ENCODE assay signal across 8 mouse cellular contexts in the genomic region with DNA sequence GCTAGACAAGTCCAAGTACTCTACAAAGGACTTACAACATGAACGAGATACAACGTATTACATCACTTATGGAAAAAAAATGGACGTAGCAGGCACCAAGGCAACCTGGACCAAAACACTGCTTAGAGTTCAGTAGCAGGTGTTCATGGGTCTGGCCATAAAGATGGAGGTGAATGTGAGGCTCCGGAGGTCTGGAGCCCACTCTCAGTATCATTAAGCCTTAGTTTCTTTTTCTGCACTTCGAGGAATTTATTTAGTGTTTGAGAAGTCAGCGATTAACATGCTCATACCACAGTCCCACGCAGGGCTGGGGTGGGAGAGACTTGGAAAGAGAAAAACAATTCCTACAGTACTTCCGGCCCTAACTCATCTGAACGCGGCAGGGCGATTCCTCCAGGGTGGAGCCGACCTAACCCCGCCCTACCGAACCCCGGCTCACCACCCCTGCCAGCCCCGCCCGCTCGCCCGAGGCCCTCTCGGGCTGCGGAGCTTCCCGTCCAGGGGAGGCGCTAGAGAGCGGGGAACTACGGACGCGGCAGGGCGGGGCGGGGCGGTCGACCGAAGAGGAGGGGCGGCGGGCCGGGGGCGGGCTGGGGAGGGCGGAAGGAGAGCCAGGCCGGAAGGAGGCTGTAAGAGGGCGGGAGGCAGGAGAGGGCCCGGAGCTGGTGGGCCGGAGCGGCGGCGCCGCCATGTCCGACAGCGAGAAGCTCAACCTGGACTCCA. TPM values are rescaled to one million over a fixed set of nuclear protein-coding genes. Genes with fewer than 3 reads are reported as not detected.
DNase-seq lines count a peak whose midpoint lies in the region; ATAC-seq and TF ChIP-seq lines count a peak whose summit lies in the region.

A gene (plus strand): TSS at position 538 of the 723 bp plus-strand sequence.

- no peaks in the 10 kb centered on the region for H3K9me3 ChIP-seq in hindbrain, embryonic 13.5 days

- H3K4me2 ChIP-seq in hindbrain, embryonic 13.5 days = peak within 1 kb of the TSS; percentile 96

- peak within 1 kb of the TSS; percentile 94 for H3K27ac ChIP-seq in hindbrain, embryonic 13.5 days

- peak; percentile 91 for ATAC-seq in Patski
- ATAC-seq in hindbrain, embryonic 13.5 days (ENCODE audit: low FRiP score) = peak; percentile 90

- peak within 1 kb of the TSS; percentile 99 for H3K9ac ChIP-seq in hindbrain, embryonic 13.5 days

- no peaks in the 10 kb centered on the region for H3K27me3 ChIP-seq in Patski
- no peaks in the 10 kb centered on the region for H3K27me3 ChIP-seq in hindbrain, embryonic 13.5 days

- CTCF ChIA-PET in Patski (lab: Charles Lee) = interaction anchor here (0.5 to 2.8 kb wide), 9 partner anchors 9 to 36 kb away, joined by 3 to 6 read pairs (median 3); no protein-coding TSS in a partner anchor

- H3K4me3 ChIP-seq in hindbrain, embryonic 13.5 days = peak within 1 kb of the TSS; percentile 97

- H3K4me1 ChIP-seq in hindbrain, embryonic 13.5 days (replicated peaks) = peaks cover 30% of the 10 kb centered on the region

- in situ Hi-C loops in Patski (cut with MboI; ENCODE audit: low pct_unique_long_range_greater_than_20kb) = no loop called here

- no peak for TF ChIP-seq CTCF in Patski (IDR thresholded peaks at IDR 0.05)

- WGBS in hindbrain, embryonic 13.5 days = 7% methylated on average over 40 of the region's 47 CpGs

- POLR2A ChIA-PET in Patski (lab: Charles Lee) = interaction anchor here (0.8 to 2.1 kb wide), 8 partner anchors 10 to 62 kb away, joined by 3 to 22 read pairs (median 6); a partner anchor contains a TSS

- peaks cover 37% of the 10 kb centered on the region for H3K36me3 ChIP-seq in hindbrain, embryonic 13.5 days

- peak; percentile 66 for DNase-seq in Patski (ENCODE audit: low read depth, low spot score)
- peak; percentile 98 to 99 for DNase-seq in cerebellum, postnatal 14 days
- peak; percentile 75 to 85 for DNase-seq in frontal cortex, postnatal 14 days (ENCODE audit: low spot score in 2 of 2)
- peak; percentile 92 to 95 for DNase-seq in layer of hippocampus, postnatal 25 days (ENCODE audit: extremely low spot score in 1 of 2, low spot score in 1 of 2)
- DNase-seq in lung, postnatal 36 days = peak; percentile 97
- DNase-seq in retina, postnatal 1 day = peak; percentile 97
- peak; percentile 90 to 93 for DNase-seq in urinary bladder, adult 18-20 months (ENCODE audit: low spot score in 2 of 2)

RNA-seq across cellular contexts. Expression of the gene that starts here (rescaled TPM):
- 674 TPM for polyA plus RNA-seq in Patski (2021)
- 609 and 611 TPM in 2 replicates for polyA plus RNA-seq in hindbrain, embryonic 13.5 days (2015; fragmentation: Nextera tagmentation; extraction: Ambion mirVana)
- 100 to 1,000 TPM; 259 to 293 TPM for total RNA-seq in layer of hippocampus, postnatal 25 days (2021)

Comparison
In these comparisons a context has a peak if more than half of its experiments do, and no peak if none do; other contexts are left out.
1. Peak in every context shown above with its lines: DNase-seq, ATAC-seq, H3K4me3 ChIP-seq and H3K27ac ChIP-seq.